Mouse (Mus musculus) G1E (cell line): ENCODE data around the gene Immt.

Experiments
- CTCF ChIP-seq: IDR thresholded peaks from 2 replicates; pipeline ENCODE4 v1.5.1; 2012; ENCODE audit warnings: low read depth, low read length, inconsistent platforms, mixed read lengths
- GATA1 ChIP-seq: IDR thresholded peaks from 2 replicates; pipeline ENCODE4 v1.6.1; 2012; ENCODE audit warnings: borderline replicate concordance, low read length, inconsistent platforms, mixed read lengths
- POLR2AphosphoS5 ChIP-seq: IDR thresholded peaks from 2 replicates; pipeline ENCODE4 v1.6.1; 2012; ENCODE audit warnings: low read depth, low read length, inconsistent platforms; ENCODE audit not compliant: insufficient replicate concordance
- TAL1 ChIP-seq: conservative IDR thresholded peaks from 2 replicates; pipeline ENCODE4 v1.6.1; 2012; ENCODE audit warnings: low read depth, low read length, inconsistent platforms, mixed read lengths

DNA sequence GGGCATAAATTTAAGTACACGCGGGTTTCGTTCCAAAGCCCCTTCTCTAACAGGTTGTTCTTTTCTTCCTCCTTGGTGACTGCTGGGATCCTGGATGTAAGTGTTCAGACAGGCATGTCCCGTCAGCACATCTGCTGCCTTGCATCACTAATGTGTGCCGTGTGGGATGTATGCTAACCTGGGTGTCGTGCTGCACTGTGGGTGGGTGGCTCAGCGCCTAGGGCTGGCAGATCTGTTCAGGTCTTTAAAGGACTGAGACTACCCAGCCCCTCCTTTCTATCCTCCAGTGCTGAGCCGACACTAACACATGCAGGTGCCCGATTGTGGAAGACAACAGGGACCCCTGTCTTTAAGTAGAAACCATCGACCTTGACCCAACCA lies 29.4 kb upstream of the Immt start:
- no peak for TF ChIP-seq TAL1
- no peak for TF ChIP-seq CTCF
- no peak for TF ChIP-seq GATA1
- TF ChIP-seq POLR2AphosphoS5 = no peak
